Mouse (Mus musculus): ENCODE data around the gene Nrap. TPM values are rescaled to one million over a fixed set of nuclear protein-coding genes. Genes with fewer than 3 reads are reported as not detected.

The Nrap gene
- polyA plus RNA-seq, 1 experiment from 2014 or later = 0.12 TPM

DNA sequence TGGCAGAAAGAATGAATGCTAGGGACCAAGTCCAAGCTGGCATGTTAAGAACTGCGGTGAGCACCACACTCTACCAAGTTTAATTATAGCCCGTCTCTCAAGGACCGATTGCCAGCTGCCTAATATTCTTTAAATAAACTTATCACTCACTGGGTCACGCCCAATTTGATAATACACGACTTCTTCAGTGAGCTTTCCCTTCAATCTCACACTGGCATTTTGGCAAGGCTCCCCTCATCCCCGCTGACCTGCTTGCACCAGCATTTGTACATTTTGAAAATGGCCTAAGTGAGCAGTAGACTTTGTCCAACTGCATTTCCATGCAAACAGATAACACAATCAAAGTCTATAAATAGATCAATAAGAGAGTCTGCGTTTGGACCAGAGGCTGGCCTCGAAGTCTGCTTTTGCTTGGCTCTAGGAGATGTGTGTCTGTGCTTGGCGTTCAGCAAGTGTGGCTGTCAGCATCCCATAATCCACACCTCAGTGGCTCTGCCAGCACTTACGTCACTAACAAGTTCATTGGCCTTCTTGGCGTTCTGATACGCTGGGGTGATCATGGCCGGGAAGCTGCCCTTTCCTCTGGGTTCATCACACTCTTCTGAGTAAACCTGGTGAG lies 11.2 kb downstream of the Nrap start:
- DNase-seq (no peak), ATAC-seq (ENCODE audit: low read depth) (no peak)
- Histone ChIP-seq H3K4me3 (replicated peaks) (no peak overlapping the region), H3K27me3 (no peaks in the 10 kb centered on the region), H3K4me2 (no peak overlapping the region), H3K9ac (no peak overlapping the region), H3K4me1 (replicated peaks) (peaks cover 35% of the 10 kb centered on the region), H3K9me3 (replicated peaks) (0 out of 2 replicates have a peak, but pooled peaks cover 4% of the 10 kb centered on the region), H3K27ac (no peak overlapping the region), H3K36me3 (no peaks in the 10 kb centered on the region; the same call in 1 of the 2 replicates)
- WGBS (ENCODE audit: insufficient replicate concordance) = 60% methylated on average over 13 of the region's 13 CpGs

DNA sequence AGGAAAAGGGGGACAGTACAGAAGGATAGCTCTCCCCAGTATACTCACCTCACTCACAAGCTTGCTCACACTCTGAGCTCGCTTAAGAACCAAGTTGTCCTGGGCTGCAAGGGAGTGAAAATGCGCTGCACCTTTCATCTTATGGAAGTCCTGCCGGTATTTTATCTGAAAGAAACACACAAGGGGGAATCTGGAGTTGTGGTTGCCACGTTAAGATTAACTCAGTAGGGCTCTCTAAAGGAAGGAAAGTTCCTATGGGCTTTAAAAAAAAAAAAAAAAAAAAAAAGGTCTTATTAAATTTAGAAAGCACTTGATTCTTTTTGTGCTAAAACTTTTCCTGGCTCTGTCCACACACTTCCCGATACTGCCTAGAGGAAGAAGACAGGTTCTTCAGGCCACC lies 11.8 kb downstream of the Nrap start:
- Histone ChIP-seq H3K9ac (no peak overlapping the region), H3K36me3 (no peaks in the 10 kb centered on the region; the same call in 1 of the 2 replicates), H3K9me3 (replicated peaks) (0 out of 2 replicates have a peak, but pooled peaks cover 4% of the 10 kb centered on the region), H3K27ac (no peak overlapping the region), H3K4me1 (replicated peaks) (peaks cover 35% of the 10 kb centered on the region), H3K4me3 (replicated peaks) (no peak overlapping the region), H3K4me2 (no peak overlapping the region), H3K27me3 (no peaks in the 10 kb centered on the region)
- ATAC-seq (ENCODE audit: low read depth) (no peak), DNase-seq (no peak)
- 36% methylated on average over 5 of the region's 5 CpGs for WGBS (ENCODE audit: insufficient replicate concordance)

DNA sequence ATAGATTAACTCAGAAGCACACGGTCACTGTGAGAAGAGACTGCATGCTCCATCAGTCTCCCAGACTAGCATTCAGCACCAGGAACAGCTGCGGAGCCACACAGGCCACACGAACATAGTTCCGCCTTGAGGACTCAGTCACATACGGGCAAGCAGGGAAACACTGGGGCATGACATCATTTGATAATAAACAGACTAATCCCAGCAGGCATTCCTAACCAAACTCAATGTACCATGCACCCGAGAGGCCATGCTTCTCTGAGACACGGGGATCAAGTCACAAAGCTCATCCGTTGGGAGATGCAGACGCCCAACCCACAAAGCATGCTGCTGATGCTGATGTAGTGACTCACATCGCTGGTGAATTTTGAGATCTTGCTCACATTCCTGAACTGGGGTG lies 15.8 kb downstream of the Nrap start:
- Histone ChIP-seq H3K4me2 (no peak overlapping the region), H3K27me3 (no peaks in the 10 kb centered on the region), H3K9me3 (replicated peaks) (0 out of 2 replicates have a peak, but pooled peaks cover 4% of the 10 kb centered on the region), H3K4me1 (replicated peaks) (peaks cover 13% of the 10 kb centered on the region), H3K27ac (no peak overlapping the region), H3K36me3 (no peaks in the 10 kb centered on the region; the same call in 1 of the 2 replicates), H3K4me3 (replicated peaks) (no peak overlapping the region), H3K9ac (no peak overlapping the region)
- ATAC-seq (ENCODE audit: low read depth) (no peak), DNase-seq (no peak)
- WGBS (ENCODE audit: insufficient replicate concordance) = 66% methylated on average over 10 of the region's 10 CpGs

DNA sequence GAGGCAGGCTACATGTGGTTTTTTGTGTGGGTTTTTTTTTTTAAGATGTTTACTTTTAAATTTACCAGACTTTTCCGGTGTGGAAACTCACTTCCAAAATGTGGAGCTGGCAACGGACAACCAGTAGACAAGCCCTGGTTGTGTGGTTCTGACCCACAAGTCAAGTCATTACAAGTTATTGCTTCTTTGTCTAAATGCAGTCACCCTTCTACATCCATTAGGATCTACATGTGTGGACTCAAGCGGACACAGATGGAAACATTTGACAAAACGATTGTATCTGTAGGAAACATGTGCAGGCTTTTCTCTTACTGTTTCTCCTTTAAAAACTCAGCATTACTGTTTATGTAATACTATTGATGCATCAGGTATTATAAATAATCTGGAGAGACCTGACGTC lies 16.6 kb downstream of the Nrap start:
- H3K27ac ChIP-seq = no peak overlapping the region
- H3K4me1 ChIP-seq (replicated peaks) = peaks cover 6% of the 10 kb centered on the region
- DNase-seq (no peak), ATAC-seq (ENCODE audit: low read depth) (no peak)
- no peak overlapping the region for H3K9ac ChIP-seq
- H3K4me2 ChIP-seq = no peak overlapping the region
- 74% methylated on average over 5 of the region's 5 CpGs for WGBS (ENCODE audit: insufficient replicate concordance)
- H3K36me3 ChIP-seq = no peaks in the 10 kb centered on the region; the same call in 1 of the 2 replicates
- no peak overlapping the region for H3K4me3 ChIP-seq (replicated peaks)
- H3K27me3 ChIP-seq = no peaks in the 10 kb centered on the region
- H3K9me3 ChIP-seq (replicated peaks) = 0 out of 2 replicates have a peak, but pooled peaks cover 4% of the 10 kb centered on the region

DNA sequence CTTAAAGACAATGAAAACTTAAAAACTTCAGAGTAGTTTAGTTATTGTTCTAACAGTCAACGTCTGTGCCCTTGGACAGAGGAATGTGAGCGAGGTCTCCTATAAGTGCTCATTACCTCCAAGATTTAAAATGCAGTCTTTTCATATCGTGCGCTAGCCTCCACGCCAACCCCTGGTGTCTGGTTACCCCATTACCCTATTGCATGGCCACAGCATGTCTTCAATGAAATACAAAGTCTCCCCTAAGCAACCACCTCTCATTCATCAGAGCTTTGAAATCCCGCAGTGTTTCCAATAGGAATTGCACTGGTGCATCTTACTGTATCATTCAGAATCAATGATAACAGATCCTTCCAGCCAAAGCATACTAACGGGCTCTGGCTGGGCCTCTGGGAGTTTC lies 17.6 kb downstream of the Nrap start:
- no peak for DNase-seq
- no peaks in the 10 kb centered on the region for H3K4me1 ChIP-seq (replicated peaks)
- no peaks in the 10 kb centered on the region; the same call in 1 of the 2 replicates for H3K36me3 ChIP-seq
- no peaks in the 10 kb centered on the region for H3K27me3 ChIP-seq
- no peak overlapping the region for H3K27ac ChIP-seq
- H3K9me3 ChIP-seq (replicated peaks) = 0 out of 2 replicates have a peak, but pooled peaks cover 4% of the 10 kb centered on the region
- no peak overlapping the region for H3K9ac ChIP-seq
- ATAC-seq (ENCODE audit: low read depth) = no peak
- H3K4me2 ChIP-seq = no peak overlapping the region
- 78% methylated on average over 7 of the region's 7 CpGs for WGBS (ENCODE audit: insufficient replicate concordance)
- H3K4me3 ChIP-seq (replicated peaks) = no peak overlapping the region

DNA sequence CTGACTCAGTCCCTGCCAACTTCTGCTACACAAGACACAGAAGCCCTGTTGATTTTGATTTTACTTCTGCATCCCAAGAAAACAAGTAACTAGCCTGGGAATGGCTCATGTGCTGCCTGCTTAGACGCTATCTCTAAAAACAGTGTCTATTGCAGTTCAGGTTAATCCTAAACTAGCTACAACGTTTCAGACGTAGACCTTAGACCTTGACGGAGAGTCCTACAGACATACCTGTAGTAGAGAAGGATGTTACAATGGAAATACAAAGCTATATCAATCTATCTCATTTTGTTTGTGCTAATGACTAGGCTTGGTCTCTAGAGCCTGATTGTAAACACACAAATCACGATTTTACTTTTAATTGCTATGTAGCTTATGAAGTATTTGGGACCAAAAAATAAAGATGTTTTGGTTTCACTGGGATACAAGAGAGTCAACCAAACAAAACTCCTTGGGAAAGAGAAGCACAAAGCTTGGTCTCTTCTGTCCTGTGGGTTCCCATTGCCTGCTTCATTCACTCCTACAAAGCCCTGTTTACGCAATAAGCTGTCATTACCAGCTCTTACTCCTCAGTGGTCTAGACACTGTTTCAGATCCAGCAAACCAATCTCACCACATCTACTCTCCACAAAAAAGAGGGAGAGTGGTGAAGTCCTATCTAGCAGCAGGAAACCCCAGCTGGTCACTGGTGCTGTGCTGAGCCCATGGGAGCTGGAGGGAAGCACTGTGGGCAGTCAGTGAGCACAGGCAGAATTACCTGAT lies 19.3 kb downstream of the Nrap start:
- no peaks in the 10 kb centered on the region for H3K36me3 ChIP-seq
- ATAC-seq (ENCODE audit: low read depth) (no peak), DNase-seq (no peak)
- WGBS (ENCODE audit: insufficient replicate concordance) = 65% methylated on average over 6 of the region's 6 CpGs
- H3K9ac ChIP-seq = no peak overlapping the region
- no peak overlapping the region for H3K4me3 ChIP-seq (replicated peaks)
- no peak overlapping the region for H3K27ac ChIP-seq
- H3K9me3 ChIP-seq (replicated peaks) = no peaks in the 10 kb centered on the region
- H3K4me1 ChIP-seq (replicated peaks) = no peaks in the 10 kb centered on the region
- H3K27me3 ChIP-seq = no peaks in the 10 kb centered on the region
- H3K4me2 ChIP-seq = no peak overlapping the region

DNA sequence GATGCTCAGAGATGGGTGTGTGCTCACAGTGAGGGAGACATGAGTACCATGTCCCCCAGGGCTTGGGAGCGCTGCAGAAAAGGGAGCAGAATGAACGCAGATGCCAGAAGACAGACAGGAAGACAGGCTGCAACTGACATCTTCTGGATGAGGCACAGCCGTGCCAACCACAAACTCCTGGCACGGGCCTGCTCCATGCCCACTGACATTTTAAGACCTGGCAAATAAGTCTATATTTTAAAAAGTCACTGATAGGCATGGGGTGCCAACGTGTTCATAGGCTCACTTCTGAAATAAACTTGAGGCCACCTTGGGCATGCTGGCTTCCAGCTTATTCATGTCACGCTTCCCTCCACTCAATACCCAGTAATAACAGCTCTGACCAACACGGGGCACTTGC lies 20.9 kb downstream of the Nrap start:
- Histone ChIP-seq H3K27ac (no peak overlapping the region), H3K27me3 (no peaks in the 10 kb centered on the region)
- WGBS (ENCODE audit: insufficient replicate concordance) = 71% methylated on average over 7 of the region's 7 CpGs

DNA sequence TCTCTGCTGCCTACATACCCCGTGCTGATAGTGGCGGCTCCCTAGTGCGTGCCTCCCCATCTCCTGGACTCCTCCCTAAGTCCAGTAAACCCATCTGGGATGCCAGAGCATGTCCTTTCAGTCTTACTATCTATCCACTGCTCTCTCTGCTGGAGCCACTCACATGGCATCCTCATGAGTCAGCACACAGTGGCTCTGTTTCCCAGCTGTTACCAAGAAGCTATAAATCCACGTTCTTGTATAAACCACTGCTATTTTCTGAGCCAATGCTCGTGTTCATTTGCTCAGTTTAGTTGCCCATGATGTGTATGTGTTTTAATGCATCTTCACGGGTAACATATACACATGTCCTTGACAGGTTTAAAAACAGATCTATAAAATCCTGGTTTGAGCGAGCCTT lies 22.1 kb downstream of the Nrap start:
- no peak overlapping the region for H3K9ac ChIP-seq
- no peaks in the 10 kb centered on the region for H3K27me3 ChIP-seq
- no peaks in the 10 kb centered on the region for H3K9me3 ChIP-seq (replicated peaks)
- no peaks in the 10 kb centered on the region for H3K36me3 ChIP-seq
- H3K4me1 ChIP-seq (replicated peaks) = no peaks in the 10 kb centered on the region
- ATAC-seq (ENCODE audit: low read depth) (no peak), DNase-seq (no peak)
- no peak overlapping the region for H3K4me2 ChIP-seq
- H3K27ac ChIP-seq = no peak overlapping the region
- WGBS (ENCODE audit: insufficient replicate concordance) = 71% methylated on average over 7 of the region's 7 CpGs
- H3K4me3 ChIP-seq (replicated peaks) = no peak overlapping the region

More for the DNA sequence above, 20.9 kb downstream of the Nrap start:
- no peaks in the 10 kb centered on the region for H3K36me3 ChIP-seq
- H3K4me3 ChIP-seq (replicated peaks) = no peak overlapping the region
- no peaks in the 10 kb centered on the region for H3K9me3 ChIP-seq (replicated peaks)
- no peaks in the 10 kb centered on the region for H3K4me1 ChIP-seq (replicated peaks)
- DNase-seq = no peak
- no peak overlapping the region for H3K9ac ChIP-seq
- no peak for ATAC-seq (ENCODE audit: low read depth)
- no peak overlapping the region for H3K4me2 ChIP-seq

DNA sequence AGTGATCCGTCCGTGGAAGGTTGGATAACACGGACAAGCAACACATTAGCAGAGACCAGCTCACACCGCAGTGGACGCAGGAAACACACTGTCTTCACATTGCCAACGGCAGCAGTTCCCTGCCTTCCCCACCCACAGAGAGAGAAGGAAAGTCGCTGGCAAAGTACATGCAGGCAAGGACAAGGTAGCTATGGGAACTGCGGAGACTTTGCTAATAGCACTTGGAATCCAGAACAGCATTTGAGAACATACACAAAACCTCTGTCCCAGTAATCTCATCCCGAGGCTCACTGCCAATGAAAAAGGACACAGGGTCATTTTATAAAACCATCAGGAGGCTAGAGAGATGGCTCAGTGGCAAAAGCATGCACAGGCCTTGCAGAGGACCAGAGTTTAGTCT lies 23.2 kb downstream of the Nrap start:
- no peak overlapping the region for H3K4me3 ChIP-seq (replicated peaks)
- no peaks in the 10 kb centered on the region for H3K36me3 ChIP-seq
- no peaks in the 10 kb centered on the region for H3K27me3 ChIP-seq
- H3K9ac ChIP-seq = no peak overlapping the region
- no peak overlapping the region for H3K27ac ChIP-seq
- H3K4me1 ChIP-seq (replicated peaks) = no peaks in the 10 kb centered on the region
- WGBS (ENCODE audit: insufficient replicate concordance) = 86% methylated on average over 9 of the region's 9 CpGs
- DNase-seq (no peak), ATAC-seq (ENCODE audit: low read depth) (no peak)
- no peak overlapping the region for H3K4me2 ChIP-seq
- H3K9me3 ChIP-seq (replicated peaks) = no peaks in the 10 kb centered on the region

DNA sequence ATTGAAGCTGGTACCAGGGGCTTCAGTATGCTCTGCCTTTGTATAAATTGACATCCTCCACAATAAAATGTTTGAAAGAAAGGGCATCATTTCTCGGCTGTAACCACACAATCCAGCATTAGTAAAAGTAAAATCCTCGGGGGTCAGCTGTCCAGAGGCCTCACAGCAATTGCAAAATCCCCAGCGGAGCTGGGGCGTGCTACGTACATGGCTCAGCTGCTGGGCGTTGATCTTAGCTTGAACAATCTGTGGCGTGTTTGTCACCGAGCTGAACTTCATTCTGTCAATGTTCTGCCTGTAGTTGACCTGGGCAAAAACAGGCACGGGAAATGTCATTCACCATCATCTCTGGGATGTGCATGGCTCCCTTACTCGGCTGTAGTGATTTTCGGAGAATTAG lies 23.7 kb downstream of the Nrap start:
- H3K27ac ChIP-seq = no peak overlapping the region
- no peak overlapping the region for H3K4me2 ChIP-seq
- no peaks in the 10 kb centered on the region for H3K4me1 ChIP-seq (replicated peaks)
- no peak overlapping the region for H3K4me3 ChIP-seq (replicated peaks)
- no peaks in the 10 kb centered on the region for H3K27me3 ChIP-seq
- no peaks in the 10 kb centered on the region for H3K36me3 ChIP-seq
- no peak overlapping the region for H3K9ac ChIP-seq
- no peaks in the 10 kb centered on the region for H3K9me3 ChIP-seq (replicated peaks)
- DNase-seq = no peak
- 73% methylated on average over 11 of the region's 11 CpGs for WGBS (ENCODE audit: insufficient replicate concordance)
- ATAC-seq (ENCODE audit: low read depth) = no peak

DNA sequence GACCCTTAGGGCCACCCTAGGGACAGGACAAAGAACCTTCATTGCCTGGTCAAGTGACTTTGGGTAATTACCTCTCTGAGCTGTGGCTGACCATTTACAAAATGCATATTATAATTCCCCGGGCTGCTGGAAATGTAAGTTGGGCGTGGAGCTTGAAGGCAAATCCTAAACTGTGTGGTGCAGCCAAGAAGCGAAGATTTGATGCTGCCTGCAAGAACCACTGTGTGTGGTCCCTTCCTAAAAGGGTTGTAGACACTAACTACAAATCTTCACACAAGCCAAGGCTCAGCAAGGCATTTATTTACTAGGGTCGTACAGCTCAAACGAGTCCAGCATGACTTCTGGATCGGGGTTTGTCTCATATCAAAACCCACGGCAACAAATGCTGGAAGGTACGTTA lies 25.3 kb downstream of the Nrap start:
- H3K36me3 ChIP-seq = no peaks in the 10 kb centered on the region
- H3K27ac ChIP-seq = no peak overlapping the region
- H3K27me3 ChIP-seq = no peaks in the 10 kb centered on the region
- ATAC-seq (ENCODE audit: low read depth) = no peak
- H3K4me3 ChIP-seq (replicated peaks) = no peak overlapping the region
- H3K4me1 ChIP-seq (replicated peaks) = no peaks in the 10 kb centered on the region
- H3K4me2 ChIP-seq = no peak overlapping the region
- DNase-seq = no peak
- WGBS (ENCODE audit: insufficient replicate concordance) = 82% methylated on average over 8 of the region's 8 CpGs
- H3K9ac ChIP-seq = no peak overlapping the region
- no peaks in the 10 kb centered on the region for H3K9me3 ChIP-seq (replicated peaks)
